Comparison of ENCODE assay signal across 14 mouse cellular contexts in genomic region chr5:77393990-77394618, GRCm38 (mm10). TPM values are rescaled to one million over a fixed set of nuclear protein-coding genes. Genes with fewer than 3 reads are reported as not detected.
DNase-seq lines count a peak whose midpoint lies in the region; ATAC-seq and TF ChIP-seq lines count a peak whose summit lies in the region.
"Had no signal": no experiment of that assay in that cellular context is flagged by ENCODE, and none has a peak within 500 bp of the region (broad histone marks: within the 10 kb centered on the region; RNA-seq: fewer than 3 reads in every experiment).

No protein-coding gene starts in this region.

- TF ChIP-seq CTCF in forebrain, postnatal 0 days (IDR thresholded peaks at IDR 0.05; ENCODE audit: low read depth) = no peak
- TF ChIP-seq CTCF in spleen, adult 2 months (IDR thresholded peaks at IDR 0.05; ENCODE audit: extremely low read depth, insufficient read depth, insufficient read length, insufficient replicate concordance) = no peak

- TF ChIP-seq POLR2A in spleen, adult 2 months (IDR thresholded peaks at IDR 0.05; ENCODE audit: low read depth, low read length) = no peak

- DNase-seq in forebrain, postnatal 0 days = no peak
- peak; percentile 9 for DNase-seq in layer of hippocampus, adult 9-11 months
- DNase-seq in layer of hippocampus, adult 11-12 months (ENCODE audit: low spot score) = no peak
- no peak for DNase-seq in spleen, adult 2 months (ENCODE audit: low read depth in 1 of 2, low spot score in 2 of 2)
- DNase-seq in spleen, adult 12 weeks (ENCODE audit: low spot score) = no peak
- no peak for DNase-seq in B cell, adult 2 months
- no peak for DNase-seq in lung, postnatal 36 days
- DNase-seq: cerebellum, adult 8-10 months; thymus, adult 18-20 months had no signal

- ATAC-seq in forebrain, postnatal 0 days = peak; percentile 74
- no peak for ATAC-seq in forebrain, embryonic 16.5 days
- ATAC-seq: inflammation-experienced regulatory T-cells, adult 6 months had no signal

- no peak overlapping the region for H3K27ac ChIP-seq in forebrain, postnatal 0 days (ENCODE audit: low read depth, low read length)
- H3K27ac ChIP-seq in forebrain, embryonic 16.5 days (ENCODE audit: low read length) = no peak overlapping the region
- peak overlapping the region; percentile 43; the same call in 1 of the 2 replicates for H3K27ac ChIP-seq in spleen, adult 2 months (ENCODE audit: insufficient read depth, low read length)
- H3K27ac ChIP-seq: limb, embryonic 13.5 days; midbrain, embryonic 12.5 days had no signal

- H3K27me3 ChIP-seq in forebrain, postnatal 0 days (ENCODE audit: insufficient read depth, low read length) = no peaks in the 10 kb centered on the region
- H3K27me3 ChIP-seq in forebrain, embryonic 16.5 days (replicated peaks; ENCODE audit: control insufficient read depth, insufficient read depth, low read length) = no peaks in the 10 kb centered on the region
- no peaks in the 10 kb centered on the region for H3K27me3 ChIP-seq in spleen, adult 2 months (ENCODE audit: control insufficient read depth, insufficient read depth, low read length)

- 54% methylated on average over 9 of the region's 9 CpGs for WGBS in forebrain, postnatal 0 days
- WGBS in forebrain, embryonic 16.5 days = 67% methylated on average over 9 of the region's 9 CpGs
- 89% methylated on average over 9 of the region's 9 CpGs for WGBS in spleen, adult 2 months

- no peak overlapping the region for H3K4me3 ChIP-seq in forebrain, postnatal 0 days (ENCODE audit: low read depth, low read length)
- H3K4me3 ChIP-seq in forebrain, embryonic 16.5 days (replicated peaks; ENCODE audit: low read length) = no peak overlapping the region
- H3K4me3 ChIP-seq in spleen, adult 2 months (ENCODE audit: extremely low read depth, insufficient read depth, insufficient read length) = no peak overlapping the region
- H3K4me3 ChIP-seq: heart, embryonic 12.5 days; limb, embryonic 13.5 days; midbrain, embryonic 12.5 days had no signal

- no peaks in the 10 kb centered on the region for H3K36me3 ChIP-seq in forebrain, postnatal 0 days (ENCODE audit: insufficient read depth)
- H3K36me3 ChIP-seq in forebrain, embryonic 16.5 days (ENCODE audit: control insufficient read depth, insufficient read depth) = no peaks in the 10 kb centered on the region
- H3K36me3 ChIP-seq in spleen, adult 2 months (ENCODE audit: control insufficient read depth, insufficient read depth, low read length) = no peaks in the 10 kb centered on the region
- H3K36me3 ChIP-seq: heart, embryonic 12.5 days; limb, embryonic 13.5 days; midbrain, embryonic 12.5 days had no signal

- H3K9ac ChIP-seq in forebrain, postnatal 0 days = no peak overlapping the region
- no peak overlapping the region for H3K9ac ChIP-seq in forebrain, embryonic 16.5 days (replicated peaks; ENCODE audit: low read depth, low read length)
- H3K9ac ChIP-seq: heart, embryonic 12.5 days; limb, embryonic 13.5 days; midbrain, embryonic 12.5 days had no signal

- no peaks in the 10 kb centered on the region for H3K4me1 ChIP-seq in forebrain, postnatal 0 days (ENCODE audit: insufficient read depth)
- H3K4me1 ChIP-seq in forebrain, embryonic 16.5 days (replicated peaks; ENCODE audit: control insufficient read depth, insufficient read depth, low read length) = no peaks in the 10 kb centered on the region
- no peaks in the 10 kb centered on the region; the same call in 1 of the 2 replicates for H3K4me1 ChIP-seq in spleen, adult 2 months (ENCODE audit: control insufficient read depth, insufficient read depth, insufficient read length)

- H3K9me3 ChIP-seq in forebrain, postnatal 0 days (ENCODE audit: low read length) = no peaks in the 10 kb centered on the region
- no peaks in the 10 kb centered on the region for H3K9me3 ChIP-seq in forebrain, embryonic 16.5 days (ENCODE audit: control insufficient read depth, low read length)
- H3K9me3 ChIP-seq: heart, embryonic 12.5 days; limb, embryonic 13.5 days; midbrain, embryonic 12.5 days had no signal

- no peak overlapping the region for H3K4me2 ChIP-seq in forebrain, postnatal 0 days (ENCODE audit: low read depth)
- H3K4me2 ChIP-seq in forebrain, embryonic 16.5 days (ENCODE audit: low read length) = no peak overlapping the region
- H3K4me2 ChIP-seq: heart, embryonic 12.5 days; limb, embryonic 13.5 days; midbrain, embryonic 12.5 days had no signal

RNA-seq across cellular contexts. Expression of gene Igfbp7, which starts 13.7 kb away (rescaled TPM):
- total RNA-seq in forebrain, postnatal 0 days (2014; rRNA removed) = 39.8 and 44.3 TPM in 2 replicates
- 88.3 and 97.2 TPM in 2 replicates for polyA plus RNA-seq in forebrain, postnatal 0 days (2015; fragmentation: Nextera tagmentation; extraction: Ambion mirVana)
- polyA plus RNA-seq in forebrain, embryonic 16.5 days (2015; fragmentation: Nextera tagmentation; extraction: Ambion mirVana) = 55.8 and 58.1 TPM in 2 replicates
- polyA plus RNA-seq in spleen, adult 2 months (2012; rRNA removed) = 2,807 and 6,735 TPM in 2 replicates

Comparison
In these comparisons a context has a peak if more than half of its experiments do, and no peak if none do; other contexts are left out.
1. RNA of gene Igfbp7, which starts 13.7 kb away (polyA plus RNA-seq): 2,807 to 6,735 TPM in spleen, adult 2 months; 88.3 to 97.2 TPM in forebrain, postnatal 0 days and 55.8 to 58.1 TPM in forebrain, embryonic 16.5 days; every median in the first group is over 10 times any median in the second.